Mouse (Mus musculus) heart, embryonic 16.5 days (tissue): ENCODE data around the gene Jph3. TPM values are rescaled to one million over a fixed set of nuclear protein-coding genes. Genes with fewer than 3 reads are reported as not detected.

Experiments used
- ATAC-seq: fragments of 200-750 bp; cut with Nextera tagmentation; replicated peaks from 2 replicates; pipeline ENCODE4 v1.8.0; 2017; ENCODE audit warnings: moderate number of reproducible peaks; ENCODE audit not compliant: insufficient read depth, low FRiP score; ENCODE audit errors: extremely low read depth
- H3K27ac ChIP-seq: fragments of 300-500 bp; sonication (generic); 2 replicates; pipeline ENCODE4 v1.5.1; 2014; ENCODE audit warnings: mild to moderate bottlenecking, low read length, control low read depth, moderate library complexity
- H3K27me3 ChIP-seq: fragments of 300-500 bp; sonication (generic); 2 replicates; pipeline ENCODE4 v1.6.1; 2014; ENCODE audit warnings: low read length, mixed read lengths; ENCODE audit not compliant: control insufficient read depth, insufficient read depth
- H3K36me3 ChIP-seq: fragments of 300-500 bp; sonication (generic); 2 replicates; pipeline ENCODE4 v1.6.1; 2014; ENCODE audit not compliant: control insufficient read depth, insufficient read depth
- H3K4me1 ChIP-seq: fragments of 300-500 bp; sonication (generic); 2 replicates; pipeline ENCODE4 v1.6.1; 2014; ENCODE audit warnings: low read length, mixed read lengths; ENCODE audit not compliant: control insufficient read depth, insufficient read depth
- H3K4me2 ChIP-seq: fragments of 300-500 bp; sonication (generic); 2 replicates; pipeline ENCODE4 v1.6.1; 2014; ENCODE audit warnings: low read depth, mild to moderate bottlenecking, control low read depth, low read length
- H3K4me3 ChIP-seq: fragments of 300-500 bp; sonication (generic); 2 replicates; pipeline ENCODE4 v1.5.1; 2014; ENCODE audit warnings: mild to moderate bottlenecking, control low read depth, low read length
- H3K9ac ChIP-seq: fragments of 300-500 bp; sonication (generic); 2 replicates; pipeline ENCODE4 v1.6.1; 2014; ENCODE audit warnings: low read length, control low read depth
- H3K9me3 ChIP-seq: fragments of 300-500 bp; sonication (generic); replicated peaks from 2 replicates; pipeline ENCODE4 v1.6.1; 2016; ENCODE audit warnings: low read length; ENCODE audit not compliant: control insufficient read depth
- WGBS: fragments of 180-500 bp; shearing (Covaris S2); extraction: QIAGEN DNeasy Blood & Tissue Kit; methylation state at CpG from one replicate; pipeline ENCODE4 v1.1.7; 2014; 5-methylcytosine and 5-hydroxymethylcytosine counted together
- polyA plus RNA-seq: library from polyadenylated mRNA; unstranded; fragments of >200 nt; fragmentation: Nextera tagmentation; extraction: Ambion mirVana; gene quantifications from 2 replicates; pipeline ENCODE4 v1.2.1, GENCODE M21; 2015

Gene Jph3
- polyA plus RNA-seq, 1 experiment from 2014 or later = 0.21 TPM

GRCm38 (mm10) chr8:121697735-121698614 is 31.4 kb upstream of the Jph3 start:
- H3K27ac ChIP-seq = no peak overlapping the region
- peak overlapping the region; percentile 43; the same call in 1 of the 2 replicates for H3K4me2 ChIP-seq
- 0 out of 2 replicates have a peak overlapping the region, but pooled peaks have one; percentile 1 for H3K4me3 ChIP-seq
- no peaks in the 10 kb centered on the region for H3K36me3 ChIP-seq
- no peak overlapping the region for H3K9ac ChIP-seq
- no peak for ATAC-seq
- 6% methylated on average over 16 of the region's 17 CpGs for WGBS
- no peaks in the 10 kb centered on the region for H3K27me3 ChIP-seq
- no peaks in the 10 kb centered on the region for H3K9me3 ChIP-seq
- peaks cover 6% of the 10 kb centered on the region; the same call in 1 of the 2 replicates for H3K4me1 ChIP-seq

GRCm38 (mm10) chr8:121698615-121699101 is 30.8 kb upstream of the Jph3 start:
- 0 out of 2 replicates have a peak overlapping the region, but pooled peaks have one; percentile 1 for H3K4me3 ChIP-seq
- 7% methylated on average over 9 of the region's 9 CpGs for WGBS
- ATAC-seq = no peak

GRCm38 (mm10) chr8:121699936-121700335 is 29.5 kb upstream of the Jph3 start:
- peaks cover 2% of the 10 kb centered on the region; the same call in 1 of the 2 replicates for H3K27me3 ChIP-seq
- H3K9me3 ChIP-seq = no peaks in the 10 kb centered on the region
- H3K36me3 ChIP-seq = no peaks in the 10 kb centered on the region
- peaks cover 6% of the 10 kb centered on the region; the same call in 1 of the 2 replicates for H3K4me1 ChIP-seq
- H3K27ac ChIP-seq = no peak overlapping the region
- no peak for ATAC-seq
- H3K9ac ChIP-seq = no peak overlapping the region
- WGBS = 91% methylated on average over 2 of the region's 2 CpGs
- no peak overlapping the region for H3K4me2 ChIP-seq
- no peak overlapping the region for H3K4me3 ChIP-seq

More at GRCm38 (mm10) chr8:121698615-121699101, 30.8 kb upstream of the Jph3 start:
- peaks cover 6% of the 10 kb centered on the region; the same call in 1 of the 2 replicates for H3K4me1 ChIP-seq
- H3K9me3 ChIP-seq = no peaks in the 10 kb centered on the region
- H3K4me2 ChIP-seq = peak overlapping the region; percentile 43; the same call in 1 of the 2 replicates
- H3K27me3 ChIP-seq = no peaks in the 10 kb centered on the region; the same call in 1 of the 2 replicates
- no peak overlapping the region for H3K27ac ChIP-seq
- no peak overlapping the region for H3K9ac ChIP-seq
- H3K36me3 ChIP-seq = no peaks in the 10 kb centered on the region

GRCm38 (mm10) chr8:121705174-121705573 is 24.2 kb upstream of the Jph3 start:
- Histone ChIP-seq H3K27ac (no peak overlapping the region), H3K4me2 (no peak overlapping the region), H3K4me3 (no peak overlapping the region), H3K27me3 (peaks cover 4% of the 10 kb centered on the region), H3K9ac (no peak overlapping the region), H3K4me1 (no peaks in the 10 kb centered on the region), H3K9me3 (no peaks in the 10 kb centered on the region), H3K36me3 (no peaks in the 10 kb centered on the region)
- WGBS = 45% methylated on average over 3 of the region's 3 CpGs
- ATAC-seq = no peak

- Histone ChIP-seq H3K9me3 (no peaks in the 10 kb centered on the region), H3K27ac (no peak overlapping the region), H3K36me3 (no peaks in the 10 kb centered on the region), H3K4me1 (no peaks in the 10 kb centered on the region), H3K9ac (no peak overlapping the region), H3K27me3 (peaks cover 4% of the 10 kb centered on the region), H3K4me2 (no peak overlapping the region), H3K4me3 (no peak overlapping the region)
- 79% methylated on average over 11 of the region's 11 CpGs for WGBS
- ATAC-seq = no peak
These were observed 22.5 kb upstream of the Jph3 start for GRCm38 (mm10) chr8:121706956-121707355.

GRCm38 (mm10) chr8:121708406-121708805 is 21.0 kb upstream of the Jph3 start:
- H3K9ac ChIP-seq = no peak overlapping the region
- no peak overlapping the region for H3K4me2 ChIP-seq
- no peak for ATAC-seq
- WGBS = 53% methylated on average over 6 of the region's 6 CpGs
- H3K27me3 ChIP-seq = peaks cover 12% of the 10 kb centered on the region
- H3K4me1 ChIP-seq = no peaks in the 10 kb centered on the region
- H3K27ac ChIP-seq = no peak overlapping the region
- no peaks in the 10 kb centered on the region for H3K36me3 ChIP-seq
- no peak overlapping the region for H3K4me3 ChIP-seq
- H3K9me3 ChIP-seq = no peaks in the 10 kb centered on the region

GRCm38 (mm10) chr8:121717502-121717901 is 11.9 kb upstream of the Jph3 start:
- Histone ChIP-seq H3K27me3 (peaks cover 47% of the 10 kb centered on the region), H3K4me2 (no peak overlapping the region), H3K4me1 (no peaks in the 10 kb centered on the region), H3K4me3 (no peak overlapping the region), H3K9ac (no peak overlapping the region), H3K36me3 (no peaks in the 10 kb centered on the region), H3K27ac (no peak overlapping the region), H3K9me3 (no peaks in the 10 kb centered on the region)
- ATAC-seq = no peak
- 41% methylated on average over 14 of the region's 14 CpGs for WGBS

- Histone ChIP-seq H3K4me2 (no peak overlapping the region), H3K36me3 (no peaks in the 10 kb centered on the region), H3K27me3 (peaks cover 43% of the 10 kb centered on the region), H3K9ac (no peak overlapping the region), H3K9me3 (no peaks in the 10 kb centered on the region), H3K4me3 (no peak overlapping the region), H3K4me1 (no peaks in the 10 kb centered on the region), H3K27ac (no peak overlapping the region)
- ATAC-seq = peak; percentile 72
- 27% methylated on average over 12 of the region's 12 CpGs for WGBS
These were observed 11.4 kb upstream of the Jph3 start for GRCm38 (mm10) chr8:121717982-121718425.

GRCm38 (mm10) chr8:121718925-121719324 is 10.5 kb upstream of the Jph3 start:
- no peaks in the 10 kb centered on the region for H3K4me1 ChIP-seq
- no peak overlapping the region for H3K4me3 ChIP-seq
- no peak for ATAC-seq
- no peak overlapping the region for H3K4me2 ChIP-seq
- WGBS = 44% methylated on average over 6 of the region's 6 CpGs
- no peaks in the 10 kb centered on the region for H3K36me3 ChIP-seq
- H3K9me3 ChIP-seq = no peaks in the 10 kb centered on the region
- H3K27me3 ChIP-seq = peaks cover 39% of the 10 kb centered on the region
- H3K9ac ChIP-seq = no peak overlapping the region
- H3K27ac ChIP-seq = no peak overlapping the region
